Mouse (Mus musculus): ENCODE measurements at regions not wholly inside any gene's neighbourhood (a gene's known extent, or its start where the extent isn't known, plus 50 kb on each side); places are given as distances from the start of the nearest gene placed in this dataset.

DNA sequence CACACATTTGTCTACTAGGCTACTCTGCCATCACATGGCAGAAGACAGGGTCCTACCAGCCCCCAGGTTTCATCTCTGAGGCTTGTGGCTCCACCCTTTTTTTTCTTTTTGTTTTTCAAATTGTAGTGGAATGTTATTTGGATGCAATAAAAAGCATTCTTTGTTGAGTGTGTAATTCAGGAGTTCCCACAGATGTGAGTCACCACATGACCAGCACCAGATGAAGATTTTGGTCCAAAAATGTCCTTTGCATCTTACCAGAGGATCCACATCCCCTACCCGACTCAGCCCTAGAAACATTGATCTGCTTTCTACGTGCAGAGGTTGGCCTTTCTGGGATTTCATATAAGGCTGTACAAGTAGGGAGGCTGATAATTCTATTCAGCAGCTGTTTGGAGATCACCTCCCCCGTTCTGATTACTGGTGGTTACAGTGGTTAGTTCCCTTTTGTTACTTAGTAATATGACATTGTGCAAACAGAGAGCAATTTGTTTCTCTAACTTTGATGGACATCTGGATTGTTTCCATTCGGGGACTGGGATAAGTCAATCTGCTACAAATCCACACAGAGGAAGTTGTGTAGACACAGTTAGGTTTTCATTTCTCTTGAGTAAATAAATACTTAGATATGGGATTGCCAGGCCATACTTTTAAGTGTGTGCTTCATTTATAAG is 160.5 kb downstream of the Sptssa start:
- Histone ChIP-seq H3K9me3 (ENCODE audit: control insufficient read depth, low read length) (no peaks in the 10 kb centered on the region), H3K9ac (replicated peaks; ENCODE audit: low read depth, low read length) (no peak overlapping the region), H3K27ac (ENCODE audit: low read depth, low read length) (no peak overlapping the region), H3K27me3 (ENCODE audit: control insufficient read depth, insufficient read depth, low read length) (no peaks in the 10 kb centered on the region), H3K4me3 (ENCODE audit: low read depth, low read length) (no peak overlapping the region), H3K36me3 (ENCODE audit: control insufficient read depth, insufficient read depth, low read length) (no peaks in the 10 kb centered on the region), H3K4me2 (ENCODE audit: low read depth, low read length) (no peak overlapping the region), H3K4me1 (ENCODE audit: control insufficient read depth, insufficient read depth, low read length) (no peaks in the 10 kb centered on the region)
- no peak for ATAC-seq (ENCODE audit: low read depth)
- WGBS, result 74% methylated on average over 4 of the region's 4 CpGs

DNA sequence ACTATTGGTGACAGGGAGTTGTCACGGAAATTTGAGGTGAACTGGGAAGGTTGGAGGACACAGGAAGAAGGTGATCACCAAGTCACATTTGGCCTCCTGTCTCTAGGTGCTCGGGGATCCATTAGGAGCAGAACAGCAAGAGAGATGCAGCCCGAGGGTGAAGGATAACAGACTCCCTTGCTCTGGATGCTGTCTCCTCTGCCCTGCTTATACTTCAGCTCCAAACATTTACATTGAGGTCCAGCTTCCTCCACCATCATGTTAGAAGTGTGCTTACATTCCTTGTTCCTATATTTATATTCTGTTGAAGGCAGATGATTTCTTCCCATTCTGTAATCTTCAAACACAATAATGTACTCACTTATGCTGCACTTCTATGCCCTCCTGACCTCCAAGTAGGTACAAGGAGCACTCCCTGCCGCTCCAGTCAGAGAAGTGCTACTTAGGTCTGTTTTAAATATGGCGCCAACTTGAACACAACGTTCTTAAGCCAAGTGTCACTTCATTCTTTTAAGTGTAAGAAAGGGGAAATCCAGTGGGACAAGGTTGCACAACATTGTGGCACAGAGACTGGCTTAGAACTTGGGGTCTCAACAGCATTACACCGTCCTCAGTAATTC is 161.5 kb downstream of the Sptssa start:
- Histone ChIP-seq H3K27me3 (ENCODE audit: control insufficient read depth, insufficient read depth, low read length) (no peaks in the 10 kb centered on the region), H3K4me1 (ENCODE audit: control insufficient read depth, insufficient read depth, low read length) (no peaks in the 10 kb centered on the region), H3K36me3 (ENCODE audit: control insufficient read depth, insufficient read depth, low read length) (no peaks in the 10 kb centered on the region), H3K4me3 (ENCODE audit: low read depth, low read length) (no peak overlapping the region), H3K4me2 (ENCODE audit: low read depth, low read length) (no peak overlapping the region), H3K9me3 (ENCODE audit: control insufficient read depth, low read length) (no peaks in the 10 kb centered on the region), H3K27ac (ENCODE audit: low read depth, low read length) (no peak overlapping the region), H3K9ac (replicated peaks; ENCODE audit: low read depth, low read length) (no peak overlapping the region)
- ATAC-seq (ENCODE audit: low read depth), result no peak
- WGBS, result 94% methylated on average over 7 of the region's 7 CpGs

DNA sequence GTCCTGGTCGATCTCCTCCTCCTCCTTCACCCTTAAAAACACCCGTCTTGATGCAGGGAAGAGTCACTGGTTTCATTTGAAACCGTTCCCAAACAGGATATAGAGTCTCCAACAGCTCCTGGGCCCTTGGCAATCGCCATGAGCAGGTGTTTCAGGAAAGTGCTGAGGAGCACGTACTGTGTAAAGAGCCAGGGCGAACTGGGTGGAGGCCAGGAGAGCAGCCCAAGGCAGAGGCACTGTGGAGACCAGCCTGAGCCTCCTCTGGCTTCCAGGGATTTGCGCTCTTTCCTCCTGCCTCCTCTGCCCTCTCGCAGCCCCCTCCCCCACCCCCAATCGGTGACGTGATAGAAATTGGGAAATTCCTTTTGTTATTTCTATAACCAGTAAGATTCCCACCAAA is 163.6 kb downstream of the Sptssa start:
- H3K4me3 ChIP-seq (ENCODE audit: low read depth, low read length), result no peak overlapping the region
- ATAC-seq (ENCODE audit: low read depth), result no peak
- no peaks in the 10 kb centered on the region for H3K4me1 ChIP-seq (ENCODE audit: control insufficient read depth, insufficient read depth, low read length)
- no peak overlapping the region for H3K27ac ChIP-seq (ENCODE audit: low read depth, low read length)
- whole genome bisulfite sequencing, result 57% methylated on average over 10 of the region's 10 CpGs
- H3K9me3 ChIP-seq (ENCODE audit: control insufficient read depth, low read length), result no peaks in the 10 kb centered on the region
- no peak overlapping the region for H3K9ac ChIP-seq (replicated peaks; ENCODE audit: low read depth, low read length)
- H3K27me3 ChIP-seq (ENCODE audit: control insufficient read depth, insufficient read depth, low read length), result no peaks in the 10 kb centered on the region
- H3K36me3 ChIP-seq (ENCODE audit: control insufficient read depth, insufficient read depth, low read length), result no peaks in the 10 kb centered on the region
- H3K4me2 ChIP-seq (ENCODE audit: low read depth, low read length), result no peak overlapping the region

DNA sequence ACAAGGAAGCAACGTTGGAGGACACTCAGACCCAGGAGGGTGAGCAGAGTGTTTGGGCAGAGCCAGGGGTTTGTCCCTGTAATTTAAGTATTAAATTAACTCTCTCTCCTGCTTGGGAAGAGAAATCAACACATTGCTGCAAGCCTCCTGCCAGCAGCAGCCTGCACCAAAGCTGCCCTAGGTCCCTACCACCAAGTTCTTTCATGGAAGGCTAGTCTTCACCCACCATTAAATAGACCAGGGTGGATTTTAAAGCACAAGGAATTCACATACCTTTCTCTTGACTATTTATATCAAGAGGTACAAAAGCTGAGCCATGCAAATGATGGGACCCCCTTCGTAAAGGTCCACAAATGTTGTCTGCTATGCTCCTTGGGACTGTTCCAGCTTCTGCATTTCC is 165.9 kb downstream of the Sptssa start:
- Histone ChIP-seq H3K27me3 (ENCODE audit: control insufficient read depth, insufficient read depth, low read length) (no peaks in the 10 kb centered on the region), H3K4me3 (ENCODE audit: low read depth, low read length) (no peak overlapping the region), H3K27ac (ENCODE audit: low read depth, low read length) (no peak overlapping the region), H3K9ac (replicated peaks; ENCODE audit: low read depth, low read length) (no peak overlapping the region), H3K9me3 (ENCODE audit: control insufficient read depth, low read length) (no peaks in the 10 kb centered on the region), H3K4me1 (ENCODE audit: control insufficient read depth, insufficient read depth, low read length) (no peaks in the 10 kb centered on the region), H3K4me2 (ENCODE audit: low read depth, low read length) (no peak overlapping the region), H3K36me3 (ENCODE audit: control insufficient read depth, insufficient read depth, low read length) (no peaks in the 10 kb centered on the region)
- 88% methylated on average over 2 of the region's 2 CpGs for WGBS
- ATAC-seq (ENCODE audit: low read depth), result no peak

DNA sequence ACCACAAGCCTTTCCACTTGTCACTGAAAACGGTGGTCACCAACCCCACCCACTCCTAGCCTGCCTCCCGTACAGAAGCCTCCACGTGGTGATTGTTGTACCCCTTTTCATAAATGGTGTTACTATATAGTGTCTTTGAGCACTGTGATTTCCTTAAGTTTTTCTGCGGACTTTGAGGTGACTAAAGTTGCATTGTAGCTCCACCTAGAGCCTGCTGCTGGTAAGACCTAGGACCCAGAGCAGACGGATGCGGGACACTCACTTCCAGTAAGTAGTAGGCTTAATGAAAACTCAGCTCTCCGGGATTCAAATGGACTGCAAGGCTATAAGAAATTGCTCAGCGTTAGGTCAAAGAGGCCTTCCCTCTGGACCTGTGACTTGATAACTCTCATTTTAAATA is 166.7 kb downstream of the Sptssa start:
- Histone ChIP-seq H3K4me2 (ENCODE audit: low read depth, low read length) (no peak overlapping the region), H3K27ac (ENCODE audit: low read depth, low read length) (no peak overlapping the region), H3K36me3 (ENCODE audit: control insufficient read depth, insufficient read depth, low read length) (no peaks in the 10 kb centered on the region), H3K27me3 (ENCODE audit: control insufficient read depth, insufficient read depth, low read length) (no peaks in the 10 kb centered on the region), H3K4me1 (ENCODE audit: control insufficient read depth, insufficient read depth, low read length) (no peaks in the 10 kb centered on the region), H3K9me3 (ENCODE audit: control insufficient read depth, low read length) (no peaks in the 10 kb centered on the region), H3K9ac (replicated peaks; ENCODE audit: low read depth, low read length) (no peak overlapping the region), H3K4me3 (ENCODE audit: low read depth, low read length) (no peak overlapping the region)
- peak; percentile 77; the same call in 1 of the 2 replicates for ATAC-seq (ENCODE audit: low read depth)
- WGBS, result 5% methylated on average over 8 of the region's 8 CpGs

DNA sequence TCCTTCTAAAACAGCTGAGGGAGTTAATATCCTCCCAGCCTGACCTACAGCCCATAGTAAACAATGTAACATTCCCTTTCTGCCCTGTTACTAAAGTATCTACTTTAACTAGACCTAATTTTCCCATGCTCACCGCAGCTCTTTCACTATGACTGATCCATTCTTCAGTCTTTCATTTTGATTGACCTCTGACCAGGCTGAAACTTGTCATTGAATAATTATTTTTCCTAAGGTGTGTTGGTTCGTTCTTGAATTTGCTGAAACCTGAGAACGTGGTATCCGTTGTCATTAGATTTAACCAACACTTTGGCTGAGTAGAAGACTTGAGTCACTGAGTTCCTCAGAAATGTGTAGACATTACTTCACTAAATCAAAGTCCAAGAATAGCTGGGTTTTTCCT is 168.7 kb downstream of the Sptssa start:
- no peaks in the 10 kb centered on the region for H3K27me3 ChIP-seq (ENCODE audit: control insufficient read depth, insufficient read depth, low read length)
- H3K4me1 ChIP-seq (ENCODE audit: control insufficient read depth, insufficient read depth, low read length), result no peaks in the 10 kb centered on the region
- no peaks in the 10 kb centered on the region for H3K9me3 ChIP-seq (ENCODE audit: control insufficient read depth, low read length)
- no peak overlapping the region for H3K27ac ChIP-seq (ENCODE audit: low read depth, low read length)
- ATAC-seq (ENCODE audit: low read depth), result no peak
- WGBS, result 94% methylated on average over 4 of the region's 4 CpGs
- no peak overlapping the region for H3K9ac ChIP-seq (replicated peaks; ENCODE audit: low read depth, low read length)
- no peak overlapping the region for H3K4me3 ChIP-seq (ENCODE audit: low read depth, low read length)
- H3K36me3 ChIP-seq (ENCODE audit: control insufficient read depth, insufficient read depth, low read length), result no peaks in the 10 kb centered on the region
- H3K4me2 ChIP-seq (ENCODE audit: low read depth, low read length), result no peak overlapping the region

DNA sequence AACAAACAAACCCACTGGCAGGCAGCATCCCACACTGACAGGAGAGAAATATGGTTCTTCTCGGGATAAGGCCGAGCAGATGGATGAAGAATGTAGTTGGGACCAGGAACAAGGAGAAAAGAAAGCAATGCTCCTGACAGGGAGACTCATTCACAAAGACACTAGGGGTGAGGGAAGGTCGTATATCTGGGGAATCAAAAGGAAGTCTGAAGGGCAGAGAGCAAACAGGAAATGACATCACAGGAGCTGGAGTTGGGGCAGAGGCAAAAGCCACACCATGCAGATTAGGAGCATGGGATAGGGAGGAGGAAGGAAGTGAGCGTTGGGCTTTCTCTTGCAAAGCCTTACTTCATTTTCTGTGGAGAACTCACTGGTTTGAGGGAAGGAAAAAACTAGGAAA is 174.4 kb downstream of the Sptssa start:
- Histone ChIP-seq H3K4me1 (ENCODE audit: control insufficient read depth, insufficient read depth, low read length) (no peaks in the 10 kb centered on the region), H3K9ac (replicated peaks; ENCODE audit: low read depth, low read length) (no peak overlapping the region), H3K4me2 (ENCODE audit: low read depth, low read length) (no peak overlapping the region), H3K27me3 (ENCODE audit: control insufficient read depth, insufficient read depth, low read length) (no peaks in the 10 kb centered on the region), H3K27ac (ENCODE audit: low read depth, low read length) (no peak overlapping the region), H3K4me3 (ENCODE audit: low read depth, low read length) (no peak overlapping the region), H3K9me3 (ENCODE audit: control insufficient read depth, low read length) (no peaks in the 10 kb centered on the region; the same call in 1 of the 2 replicates), H3K36me3 (ENCODE audit: control insufficient read depth, insufficient read depth, low read length) (no peaks in the 10 kb centered on the region)
- ATAC-seq (ENCODE audit: low read depth), result no peak
- WGBS, result 31% methylated on average over 4 of the region's 4 CpGs

DNA sequence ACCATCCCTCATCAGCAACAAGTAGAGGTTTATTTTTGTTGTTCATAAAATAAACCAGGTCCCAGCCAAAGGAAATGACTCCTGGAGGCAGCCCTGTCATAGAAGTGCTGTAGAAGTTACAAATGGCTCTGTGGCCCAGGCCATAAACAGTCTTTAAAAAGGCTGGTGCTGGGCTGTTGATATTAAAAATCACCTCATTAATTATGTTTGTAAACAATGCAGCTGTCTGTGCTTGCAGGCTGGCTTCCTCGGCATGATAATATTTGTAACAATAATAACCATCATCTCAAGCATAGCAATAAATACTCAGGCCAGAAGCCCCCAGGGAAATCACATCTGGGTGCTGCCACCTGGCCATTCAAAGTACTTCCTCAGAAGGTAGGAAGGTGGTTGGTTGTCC is 176.5 kb downstream of the Sptssa start:
- Histone ChIP-seq H3K4me1 (ENCODE audit: control insufficient read depth, insufficient read depth, low read length) (no peaks in the 10 kb centered on the region), H3K4me3 (ENCODE audit: low read depth, low read length) (no peak overlapping the region), H3K27ac (ENCODE audit: low read depth, low read length) (no peak overlapping the region), H3K9me3 (ENCODE audit: control insufficient read depth, low read length) (no peaks in the 10 kb centered on the region; the same call in 1 of the 2 replicates), H3K36me3 (ENCODE audit: control insufficient read depth, insufficient read depth, low read length) (no peaks in the 10 kb centered on the region), H3K9ac (replicated peaks; ENCODE audit: low read depth, low read length) (no peak overlapping the region), H3K27me3 (ENCODE audit: control insufficient read depth, insufficient read depth, low read length) (no peaks in the 10 kb centered on the region), H3K4me2 (ENCODE audit: low read depth, low read length) (no peak overlapping the region)
- 31% methylated on average over 1 of the region's 1 CpGs for WGBS
- ATAC-seq (ENCODE audit: low read depth), result no peak

DNA sequence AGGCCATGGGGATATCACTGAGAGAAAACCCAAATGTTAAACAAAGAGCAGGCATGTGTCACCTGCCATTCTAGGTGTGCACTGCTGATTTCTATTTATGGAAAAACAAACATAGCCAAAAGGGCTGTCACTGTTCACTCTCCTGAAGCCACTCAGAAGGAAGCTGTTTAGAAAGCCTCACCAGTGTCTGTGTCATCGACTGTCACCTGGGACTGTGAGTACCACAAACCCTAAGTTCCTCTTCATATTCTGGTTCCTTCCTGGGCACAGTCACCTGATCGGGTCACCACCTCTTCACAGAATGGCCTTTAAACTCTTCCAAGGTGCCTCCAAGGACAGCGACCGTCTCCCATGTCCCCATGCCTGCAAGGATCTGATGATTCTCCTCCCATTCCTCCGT is 183.5 kb downstream of the Sptssa start:
- Histone ChIP-seq H3K27me3 (ENCODE audit: control insufficient read depth, insufficient read depth, low read length) (no peaks in the 10 kb centered on the region), H3K36me3 (ENCODE audit: control insufficient read depth, insufficient read depth, low read length) (no peaks in the 10 kb centered on the region), H3K4me2 (ENCODE audit: low read depth, low read length) (no peak overlapping the region), H3K9me3 (ENCODE audit: control insufficient read depth, low read length) (no peaks in the 10 kb centered on the region; the same call in 1 of the 2 replicates), H3K27ac (ENCODE audit: low read depth, low read length) (no peak overlapping the region), H3K4me1 (ENCODE audit: control insufficient read depth, insufficient read depth, low read length) (no peaks in the 10 kb centered on the region), H3K4me3 (ENCODE audit: low read depth, low read length) (no peak overlapping the region), H3K9ac (replicated peaks; ENCODE audit: low read depth, low read length) (no peak overlapping the region)
- WGBS, result 83% methylated on average over 5 of the region's 5 CpGs
- no peak for ATAC-seq (ENCODE audit: low read depth)
